Mouse (Mus musculus): ENCODE data around the gene Smoc1. TPM values are rescaled to one million over a fixed set of nuclear protein-coding genes. Genes with fewer than 3 reads are reported as not detected.

Smoc1 gene
- polyA plus RNA-seq, 1 experiment from 2014 or later = 0.63 TPM

DNA sequence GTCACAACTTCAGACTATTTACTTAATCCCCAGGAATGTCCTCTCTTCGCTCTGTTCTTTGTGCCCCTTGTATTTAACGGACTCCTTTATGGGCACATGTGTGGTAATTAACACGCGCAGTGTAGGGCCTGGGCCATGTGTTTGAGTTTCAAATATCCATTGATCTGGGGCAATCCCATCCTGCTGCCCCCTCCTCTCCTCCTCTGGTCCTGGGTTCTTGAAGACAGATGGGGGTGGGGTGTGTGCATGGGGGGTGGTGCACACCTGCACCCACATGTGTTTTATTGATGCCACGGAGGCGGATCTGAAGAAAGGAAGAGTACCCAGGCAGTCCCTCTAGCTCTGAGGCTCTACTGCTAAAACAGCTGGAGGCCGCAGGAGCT, 114.7 kb downstream of the Smoc1 start:
- WGBS = 39% methylated on average over 7 of the region's 7 CpGs
- no peak for TF ChIP-seq CTCF (IDR thresholded peaks at IDR 0.05; ENCODE audit: low read depth)
- H3K9me3 ChIP-seq (ENCODE audit: low read depth, low read length) = no peaks in the 10 kb centered on the region
- DNase-seq (no peak), ATAC-seq (ENCODE audit: insufficient read depth) (peak; percentile 38)
- H3K36me3 ChIP-seq (ENCODE audit: insufficient read depth) = no peaks in the 10 kb centered on the region
- H3K9ac ChIP-seq = no peak overlapping the region
- peak overlapping the region; percentile 76 for H3K27ac ChIP-seq (ENCODE audit: low read depth)
- H3K4me1 ChIP-seq (ENCODE audit: insufficient read depth) = peaks cover 3% of the 10 kb centered on the region; the same call in 1 of the 2 replicates
- H3K4me2 ChIP-seq = no peak overlapping the region
- no peak overlapping the region for H3K4me3 ChIP-seq (ENCODE audit: low read depth, low read length)
- H3K27me3 ChIP-seq (ENCODE audit: insufficient read depth, low read length) = no peaks in the 10 kb centered on the region

- Histone ChIP-seq H3K4me2 (no peak overlapping the region), H3K4me3 (ENCODE audit: low read depth, low read length) (no peak overlapping the region), H3K27me3 (ENCODE audit: insufficient read depth, low read length) (no peaks in the 10 kb centered on the region), H3K27ac (ENCODE audit: low read depth) (no peak overlapping the region), H3K9me3 (ENCODE audit: low read depth, low read length) (no peaks in the 10 kb centered on the region), H3K9ac (no peak overlapping the region), H3K36me3 (ENCODE audit: insufficient read depth) (no peaks in the 10 kb centered on the region), H3K4me1 (ENCODE audit: insufficient read depth) (peaks cover 3% of the 10 kb centered on the region; the same call in 1 of the 2 replicates)
- TF ChIP-seq CTCF (IDR thresholded peaks at IDR 0.05; ENCODE audit: low read depth) = no peak
- DNase-seq (no peak), ATAC-seq (ENCODE audit: insufficient read depth) (no peak)
- 82% methylated on average over 3 of the region's 3 CpGs for WGBS
These were observed 115.6 kb downstream of the Smoc1 start for GRCm38 (mm10) chr12:81142231-81142630.

DNA sequence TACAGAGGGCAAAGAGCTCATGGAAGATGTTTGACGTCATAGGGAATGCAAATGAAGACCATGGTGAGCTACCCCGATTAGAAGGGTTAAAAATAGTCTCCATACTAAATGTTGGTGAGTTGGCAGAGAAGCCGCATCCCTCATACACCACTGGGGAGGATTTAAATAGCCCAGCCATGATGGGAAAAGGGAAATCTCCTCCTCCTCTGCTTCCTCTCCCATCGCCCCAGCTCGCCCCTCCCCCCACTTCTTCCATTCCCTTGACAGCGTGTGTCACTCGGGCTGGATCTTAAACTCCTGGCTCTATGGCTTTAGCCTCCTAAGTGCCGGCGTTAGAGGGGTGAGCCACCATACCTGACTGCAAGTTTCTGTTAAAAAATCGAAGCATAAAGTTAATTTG, 117.6 kb downstream of the Smoc1 start:
- Histone ChIP-seq H3K4me2 (no peak overlapping the region), H3K9ac (no peak overlapping the region), H3K36me3 (ENCODE audit: insufficient read depth) (no peaks in the 10 kb centered on the region), H3K4me1 (ENCODE audit: insufficient read depth) (peaks cover 3% of the 10 kb centered on the region; the same call in 1 of the 2 replicates), H3K27me3 (ENCODE audit: insufficient read depth, low read length) (no peaks in the 10 kb centered on the region), H3K27ac (ENCODE audit: low read depth) (no peak overlapping the region), H3K4me3 (ENCODE audit: low read depth, low read length) (no peak overlapping the region), H3K9me3 (ENCODE audit: low read depth, low read length) (no peaks in the 10 kb centered on the region)
- DNase-seq (no peak), ATAC-seq (ENCODE audit: insufficient read depth) (no peak)
- no peak for TF ChIP-seq CTCF (IDR thresholded peaks at IDR 0.05; ENCODE audit: low read depth)
- WGBS = 41% methylated on average over 10 of the region's 10 CpGs

DNA sequence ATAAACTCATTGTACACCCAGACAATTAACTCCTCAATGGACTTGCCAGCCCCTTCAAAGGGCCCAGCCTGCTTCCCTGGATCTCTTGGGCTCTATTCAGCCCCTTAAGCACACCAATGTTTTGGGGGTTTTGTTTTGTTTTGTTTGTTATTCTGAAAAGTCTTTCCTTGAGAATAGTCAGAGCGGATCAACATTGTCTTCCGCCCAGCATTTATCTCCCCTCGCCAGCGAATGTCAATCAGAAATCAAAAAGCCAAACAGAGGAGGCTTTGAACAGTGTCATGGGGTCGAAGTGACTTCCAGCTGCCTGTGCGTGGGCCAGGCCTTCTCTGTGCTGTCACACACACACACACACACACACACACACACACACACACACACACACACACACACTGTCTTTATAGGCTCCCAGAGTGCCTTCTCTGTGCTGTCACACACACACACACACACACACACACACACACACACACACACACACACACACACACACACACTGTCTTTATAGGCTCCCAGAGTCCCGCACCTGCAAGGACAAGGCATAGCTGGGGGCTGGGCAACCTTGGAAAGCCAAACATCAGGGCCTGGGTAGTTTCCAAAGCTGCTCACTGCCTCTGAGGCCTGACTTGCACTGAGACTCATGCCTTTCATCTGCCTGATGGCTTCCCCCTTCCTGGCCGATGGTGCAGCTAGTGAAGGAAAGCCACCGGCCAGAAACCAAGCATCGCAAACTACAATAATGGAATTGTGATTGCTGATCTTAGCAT, 120.0 kb downstream of the Smoc1 start:
- H3K4me1 ChIP-seq (ENCODE audit: insufficient read depth) = peaks cover under 1% of the 10 kb centered on the region; the same call in 1 of the 2 replicates
- no peaks in the 10 kb centered on the region for H3K36me3 ChIP-seq (ENCODE audit: insufficient read depth)
- no peak overlapping the region for H3K4me2 ChIP-seq
- no peak overlapping the region for H3K4me3 ChIP-seq (ENCODE audit: low read depth, low read length)
- no peak overlapping the region for H3K9ac ChIP-seq
- H3K27me3 ChIP-seq (ENCODE audit: insufficient read depth, low read length) = no peaks in the 10 kb centered on the region
- H3K27ac ChIP-seq (ENCODE audit: low read depth) = no peak overlapping the region
- DNase-seq = no peak
- no peaks in the 10 kb centered on the region for H3K9me3 ChIP-seq (ENCODE audit: low read depth, low read length)
- 44% methylated on average over 10 of the region's 10 CpGs for WGBS
- ATAC-seq (ENCODE audit: insufficient read depth) = no peak
- TF ChIP-seq CTCF (IDR thresholded peaks at IDR 0.05; ENCODE audit: low read depth) = no peak

- TF ChIP-seq CTCF (IDR thresholded peaks at IDR 0.05; ENCODE audit: low read depth) = no peak
- Histone ChIP-seq H3K27ac (ENCODE audit: low read depth) (no peak overlapping the region), H3K4me3 (ENCODE audit: low read depth, low read length) (no peak overlapping the region), H3K9ac (no peak overlapping the region), H3K9me3 (ENCODE audit: low read depth, low read length) (no peaks in the 10 kb centered on the region), H3K27me3 (ENCODE audit: insufficient read depth, low read length) (no peaks in the 10 kb centered on the region), H3K4me2 (no peak overlapping the region), H3K36me3 (ENCODE audit: insufficient read depth) (no peaks in the 10 kb centered on the region), H3K4me1 (ENCODE audit: insufficient read depth) (no peaks in the 10 kb centered on the region)
- ATAC-seq (ENCODE audit: insufficient read depth) (no peak), DNase-seq (no peak)
- WGBS = 91% methylated on average over 6 of the region's 6 CpGs
These were observed 121.3 kb downstream of the Smoc1 start for GRCm38 (mm10) chr12:81147956-81148355.

DNA sequence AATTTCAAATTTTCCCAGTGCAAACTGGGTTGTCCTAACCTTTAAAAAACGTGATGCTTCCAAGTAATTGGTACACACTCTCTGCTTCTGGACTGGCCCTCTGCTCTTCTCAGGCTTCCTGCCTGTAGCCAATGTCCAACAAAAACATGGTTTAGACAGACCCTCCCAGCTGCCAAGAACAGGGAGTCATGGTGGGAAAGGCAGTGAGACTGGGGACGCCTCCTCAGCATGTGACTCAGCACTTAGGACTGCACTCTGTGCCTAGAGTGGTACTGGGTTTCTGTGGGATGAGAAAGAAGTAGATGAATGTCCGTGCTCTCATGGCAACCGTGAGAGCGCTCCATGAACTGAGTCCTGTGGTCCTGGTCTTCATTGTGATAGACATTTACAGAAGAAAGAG, 124.3 kb downstream of the Smoc1 start:
- WGBS = 76% methylated on average over 5 of the region's 5 CpGs

GRCm38 (mm10) chr12:81152082-81152481, 125.5 kb downstream of the Smoc1 start:
- no peak overlapping the region for H3K27ac ChIP-seq (ENCODE audit: low read depth)
- no peaks in the 10 kb centered on the region for H3K4me1 ChIP-seq (ENCODE audit: insufficient read depth)
- H3K9me3 ChIP-seq (ENCODE audit: low read depth, low read length) = no peaks in the 10 kb centered on the region
- DNase-seq (no peak), ATAC-seq (ENCODE audit: insufficient read depth) (no peak)
- H3K9ac ChIP-seq = no peak overlapping the region
- no peak overlapping the region for H3K4me3 ChIP-seq (ENCODE audit: low read depth, low read length)
- H3K36me3 ChIP-seq (ENCODE audit: insufficient read depth) = no peaks in the 10 kb centered on the region
- WGBS = 42% methylated on average over 2 of the region's 2 CpGs
- H3K4me2 ChIP-seq = no peak overlapping the region
- TF ChIP-seq CTCF (IDR thresholded peaks at IDR 0.05; ENCODE audit: low read depth) = no peak
- H3K27me3 ChIP-seq (ENCODE audit: insufficient read depth, low read length) = no peaks in the 10 kb centered on the region

More for the DNA sequence above, 124.3 kb downstream of the Smoc1 start:
- Histone ChIP-seq H3K4me2 (no peak overlapping the region), H3K36me3 (ENCODE audit: insufficient read depth) (no peaks in the 10 kb centered on the region), H3K9ac (no peak overlapping the region), H3K4me3 (ENCODE audit: low read depth, low read length) (no peak overlapping the region), H3K9me3 (ENCODE audit: low read depth, low read length) (no peaks in the 10 kb centered on the region), H3K27ac (ENCODE audit: low read depth) (no peak overlapping the region), H3K27me3 (ENCODE audit: insufficient read depth, low read length) (no peaks in the 10 kb centered on the region), H3K4me1 (ENCODE audit: insufficient read depth) (no peaks in the 10 kb centered on the region)
- DNase-seq = no peak
- no peak for ATAC-seq (ENCODE audit: insufficient read depth)
- TF ChIP-seq CTCF (IDR thresholded peaks at IDR 0.05; ENCODE audit: low read depth) = no peak

Measured in lung, embryonic 14.5 days (tissue).